Mouse (Mus musculus) kidney, embryonic 16.5 days (tissue): ENCODE results near the gene Pgam5. TPM values are rescaled to one million over a fixed set of nuclear protein-coding genes. Genes with fewer than 3 reads are reported as not detected.
A peak's percentile ranks its signal among the peaks of the same experiment; 100 is the strongest.

ENCODE experiments used
- ATAC-seq: fragments of 200-750 bp; cut with Nextera tagmentation; 2 replicates; pipeline ENCODE4 v1.8.0; 2017; ENCODE audit warnings: moderate TSS enrichment; ENCODE audit not compliant: low FRiP score, low TSS enrichment
- H3K27ac ChIP-seq: fragments of 300-500 bp; sonication (generic); 2 replicates; pipeline ENCODE4 v1.5.1; 2014; ENCODE audit warnings: low read length
- H3K27me3 ChIP-seq: fragments of 300-500 bp; sonication (generic); 2 replicates; pipeline ENCODE4 v1.6.1; 2014; ENCODE audit warnings: low read length, control low read depth, mixed read lengths; ENCODE audit not compliant: insufficient read depth
- H3K36me3 ChIP-seq: fragments of 300-500 bp; sonication (generic); 2 replicates; pipeline ENCODE4 v1.6.1; 2014; ENCODE audit warnings: low read length, control low read depth, mixed read lengths; ENCODE audit not compliant: insufficient read depth
- H3K4me1 ChIP-seq: fragments of 300-500 bp; sonication (generic); 2 replicates; pipeline ENCODE4 v1.6.1; 2014; ENCODE audit warnings: low read length, control low read depth, mixed read lengths; ENCODE audit not compliant: insufficient read depth
- H3K4me2 ChIP-seq: fragments of 300-500 bp; sonication (generic); replicated peaks from 2 replicates; pipeline ENCODE4 v1.6.1; 2014; ENCODE audit warnings: low read depth, low read length
- H3K4me3 ChIP-seq: fragments of 300-500 bp; sonication (generic); 2 replicates; pipeline ENCODE4 v1.5.1; 2014; ENCODE audit warnings: mild to moderate bottlenecking, low read length
- H3K9ac ChIP-seq: fragments of 300-500 bp; sonication (generic); replicated peaks from 2 replicates; pipeline ENCODE4 v1.6.1; 2014; ENCODE audit warnings: low read length
- H3K9me3 ChIP-seq: fragments of 300-500 bp; sonication (generic); 2 replicates; pipeline ENCODE4 v1.6.1; 2016; ENCODE audit warnings: low read length, control low read depth
- WGBS: fragments of 180-500 bp; shearing (Covaris S2); extraction: QIAGEN DNeasy Blood & Tissue Kit; methylation state at CpG from one replicate; pipeline ENCODE4 v1.1.7; 2014; 5-methylcytosine and 5-hydroxymethylcytosine counted together
- polyA plus RNA-seq: library from polyadenylated mRNA; unstranded; fragments of >200 nt; fragmentation: Nextera tagmentation; extraction: Ambion mirVana; gene quantifications from 2 replicates; pipeline ENCODE4 v1.2.1, GENCODE M21; 2015

Pgam5 gene
- polyA plus RNA-seq, 1 experiment from 2014 or later = 74.5 TPM

- no peaks in the 10 kb centered on the region for H3K27me3 ChIP-seq
- H3K4me2 ChIP-seq = peak overlapping the region; percentile 75; the same call in 1 of the 2 replicates
- ATAC-seq = no peak
Measured at GRCm38 (mm10) chr5:110232346-110232745, 37.4 kb downstream of the Pgam5 start.

DNA sequence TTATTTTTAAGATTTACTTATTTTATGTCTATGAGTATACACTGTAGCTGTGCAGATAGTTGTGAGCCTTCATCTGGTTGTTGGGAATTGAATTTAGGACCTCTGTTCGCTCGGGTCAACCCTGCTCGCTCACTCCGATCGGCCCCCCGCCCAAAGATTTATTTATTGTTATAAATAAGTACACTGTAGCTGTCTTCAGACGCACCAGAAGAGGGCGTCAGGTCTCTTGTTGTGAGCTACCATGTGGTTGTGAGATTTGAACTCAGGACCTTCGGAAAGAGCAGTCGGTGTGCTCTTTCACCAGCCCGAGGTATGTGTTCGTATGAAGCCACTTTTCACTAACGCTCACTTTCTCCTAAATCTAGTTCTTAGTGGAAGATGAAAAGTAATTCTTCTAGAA is 38.1 kb downstream of the Pgam5 start:
- H3K4me3 ChIP-seq = peak overlapping the region; percentile 90
- peaks cover 14% of the 10 kb centered on the region for H3K4me1 ChIP-seq
- 37% methylated on average over 13 of the region's 13 CpGs for WGBS
- no peaks in the 10 kb centered on the region for H3K9me3 ChIP-seq
- peak overlapping the region; percentile 75 for H3K4me2 ChIP-seq
- H3K9ac ChIP-seq = peak overlapping the region; percentile 98
- H3K27ac ChIP-seq = no peak overlapping the region
- H3K27me3 ChIP-seq = no peaks in the 10 kb centered on the region
- H3K36me3 ChIP-seq = peaks cover 17% of the 10 kb centered on the region; the same call in 1 of the 2 replicates
- ATAC-seq = no peak

More at GRCm38 (mm10) chr5:110232346-110232745, 37.4 kb downstream of the Pgam5 start:
- Histone ChIP-seq H3K4me3 (0 out of 2 replicates have a peak overlapping the region, but pooled peaks have one; percentile 90), H3K36me3 (peaks cover 17% of the 10 kb centered on the region; the same call in 1 of the 2 replicates), H3K9ac (0 out of 2 replicates have a peak overlapping the region, but pooled peaks have one; percentile 2), H3K4me1 (peaks cover 14% of the 10 kb centered on the region), H3K9me3 (no peaks in the 10 kb centered on the region), H3K27ac (no peak overlapping the region)
- WGBS = 81% methylated on average over 6 of the region's 6 CpGs

GRCm38 (mm10) chr5:110230780-110231461 is 38.8 kb downstream of the Pgam5 start, which contains the start of gene Ankle2:
Gene Ankle2, plus strand, starts transcription at chr5:110231004.
- H3K27ac ChIP-seq = peak within 1 kb of the TSS; percentile 97
- H3K4me3 ChIP-seq = peak within 1 kb of the TSS; percentile 90
- ATAC-seq = peak; percentile 98
- no peaks in the 10 kb centered on the region for H3K27me3 ChIP-seq
- H3K4me2 ChIP-seq = peak within 1 kb of the TSS; percentile 75
- peaks cover 11% of the 10 kb centered on the region; the same call in 1 of the 2 replicates for H3K36me3 ChIP-seq
- 0% methylated on average over 79 of the region's 81 CpGs for WGBS
- peak within 1 kb of the TSS; percentile 98 for H3K9ac ChIP-seq
- H3K9me3 ChIP-seq = no peaks in the 10 kb centered on the region
- H3K4me1 ChIP-seq = peaks cover 14% of the 10 kb centered on the region

DNA sequence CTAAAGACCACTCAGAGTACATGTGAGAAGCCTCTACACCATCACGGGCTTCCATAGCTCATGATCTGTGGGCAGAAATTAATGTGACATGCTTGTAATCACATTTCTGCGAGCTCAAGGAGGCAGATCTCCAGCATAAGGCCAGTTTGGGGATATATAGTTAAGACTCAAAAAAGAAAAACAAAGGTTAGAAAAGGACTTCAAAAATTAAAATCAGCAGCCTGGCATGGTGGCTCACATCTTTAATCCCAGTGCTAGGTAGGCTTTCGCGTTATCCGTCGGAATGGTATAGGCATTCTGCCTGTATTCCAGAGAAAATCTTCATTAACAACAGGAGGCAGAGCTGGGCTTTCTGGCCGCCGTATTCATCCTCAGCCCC is 39.3 kb downstream of the Pgam5 start:
- H3K4me3 ChIP-seq = peak overlapping the region; percentile 90
- 6% methylated on average over 8 of the region's 8 CpGs for WGBS
- peak overlapping the region; percentile 98 for H3K9ac ChIP-seq
- peak overlapping the region; percentile 97 for H3K27ac ChIP-seq
- no peaks in the 10 kb centered on the region for H3K27me3 ChIP-seq
- H3K4me2 ChIP-seq = peak overlapping the region; percentile 75
- H3K4me1 ChIP-seq = peaks cover 14% of the 10 kb centered on the region
- ATAC-seq = no peak
- no peaks in the 10 kb centered on the region for H3K9me3 ChIP-seq
- H3K36me3 ChIP-seq = peaks cover 11% of the 10 kb centered on the region; the same call in 1 of the 2 replicates

DNA sequence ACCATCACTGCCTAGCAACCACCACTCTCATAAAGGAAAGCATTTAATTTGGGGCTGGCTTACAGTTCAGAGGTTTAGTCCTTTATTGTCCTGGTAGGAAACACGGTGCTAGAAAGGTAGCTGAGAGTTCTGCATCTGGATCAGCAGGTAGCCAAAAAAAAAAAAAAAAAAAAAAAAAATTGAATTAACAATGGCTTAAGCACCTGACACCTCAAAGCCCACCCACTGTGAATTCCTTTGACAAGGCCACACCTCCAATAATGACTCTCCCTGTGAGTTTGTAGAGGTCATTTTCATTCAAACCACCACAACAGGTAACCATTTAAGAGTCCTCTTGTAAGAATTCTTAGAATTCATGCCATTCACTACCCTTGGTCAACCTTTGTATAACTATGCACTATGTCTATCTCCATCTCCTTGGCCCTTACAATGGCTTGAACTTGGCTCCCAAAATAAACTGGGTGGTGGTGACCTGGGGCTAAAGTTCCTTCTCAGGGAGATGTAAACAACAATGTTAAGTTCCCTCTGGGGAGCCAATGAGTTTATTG is 42.3 kb downstream of the Pgam5 start:
- H3K27me3 ChIP-seq = no peaks in the 10 kb centered on the region
- no peak overlapping the region for H3K4me2 ChIP-seq
- no peak overlapping the region for H3K27ac ChIP-seq
- peaks cover 18% of the 10 kb centered on the region for H3K36me3 ChIP-seq
- peaks cover 12% of the 10 kb centered on the region for H3K4me1 ChIP-seq
- ATAC-seq = no peak
- no peak overlapping the region for H3K4me3 ChIP-seq
- WGBS = 28% methylated on average over 1 of the region's 1 CpGs
- H3K9me3 ChIP-seq = no peaks in the 10 kb centered on the region
- H3K9ac ChIP-seq = no peak overlapping the region

- WGBS = 86% methylated on average over 3 of the region's 3 CpGs
- H3K9ac ChIP-seq = no peak overlapping the region
- H3K27me3 ChIP-seq = no peaks in the 10 kb centered on the region
- H3K4me1 ChIP-seq = peaks cover 3% of the 10 kb centered on the region
- no peak overlapping the region for H3K27ac ChIP-seq
- H3K4me2 ChIP-seq = no peak overlapping the region
- H3K4me3 ChIP-seq = no peak overlapping the region
- H3K9me3 ChIP-seq = no peaks in the 10 kb centered on the region
- H3K36me3 ChIP-seq = peaks cover 36% of the 10 kb centered on the region
- ATAC-seq = no peak
Measured at GRCm38 (mm10) chr5:110225056-110225455, 44.7 kb downstream of the Pgam5 start.

GRCm38 (mm10) chr5:110222757-110223156 is 47.0 kb downstream of the Pgam5 start:
- no peak overlapping the region for H3K27ac ChIP-seq

DNA sequence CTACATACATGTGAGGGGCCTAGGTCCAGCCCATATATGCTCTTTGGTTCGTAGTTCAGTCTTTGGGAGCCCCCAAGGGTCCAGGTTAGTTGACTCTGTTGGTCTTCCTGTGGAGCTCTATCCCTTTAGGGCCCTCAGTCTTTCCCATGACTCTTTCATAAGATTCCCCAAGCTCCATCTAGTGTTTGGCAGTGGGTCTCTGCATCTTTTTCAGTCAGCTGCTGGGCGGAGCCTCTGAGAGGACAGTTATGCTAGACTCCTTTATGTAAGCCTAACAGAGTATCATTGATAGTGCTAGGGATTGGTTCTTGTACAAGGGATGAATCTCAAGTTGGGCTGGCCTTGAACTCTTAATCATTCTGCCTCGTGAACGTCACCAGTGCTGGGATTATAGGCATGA is 49.4 kb downstream of the Pgam5 start:
- WGBS = 95% methylated on average over 4 of the region's 4 CpGs
- no peak for ATAC-seq
- no peak overlapping the region for H3K4me3 ChIP-seq

More at GRCm38 (mm10) chr5:110222757-110223156, 47.0 kb downstream of the Pgam5 start:
- no peaks in the 10 kb centered on the region for H3K9me3 ChIP-seq
- ATAC-seq = no peak
- H3K4me3 ChIP-seq = no peak overlapping the region
- no peak overlapping the region for H3K4me2 ChIP-seq
- H3K27me3 ChIP-seq = no peaks in the 10 kb centered on the region
- no peaks in the 10 kb centered on the region for H3K4me1 ChIP-seq
- peaks cover 52% of the 10 kb centered on the region for H3K36me3 ChIP-seq
- 88% methylated on average over 6 of the region's 6 CpGs for WGBS
- H3K9ac ChIP-seq = no peak overlapping the region

DNA sequence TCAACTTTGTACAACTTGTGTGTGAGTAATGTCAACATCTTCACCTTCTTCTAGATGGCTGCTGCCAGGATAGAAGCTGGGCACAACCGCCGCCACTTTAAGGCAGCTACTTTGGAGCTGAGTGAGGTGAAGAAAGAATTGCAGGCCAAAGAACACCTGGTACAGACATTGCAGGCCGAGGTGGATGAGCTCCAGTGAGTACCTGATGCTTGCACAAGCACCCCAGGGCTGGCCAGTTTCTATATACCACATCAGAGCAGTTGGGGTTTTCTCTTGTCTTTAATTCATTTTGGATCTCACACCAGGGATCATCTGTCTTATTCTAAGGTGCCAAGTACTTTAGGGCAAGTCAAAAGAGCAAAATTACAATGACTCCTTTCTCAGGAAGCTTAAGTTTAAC is 52.9 kb downstream of the Pgam5 start:
- no peak overlapping the region for H3K9ac ChIP-seq
- H3K4me2 ChIP-seq = no peak overlapping the region
- WGBS = 91% methylated on average over 3 of the region's 3 CpGs
- peaks cover 67% of the 10 kb centered on the region for H3K36me3 ChIP-seq
- H3K4me1 ChIP-seq = no peaks in the 10 kb centered on the region
- no peaks in the 10 kb centered on the region for H3K27me3 ChIP-seq
- no peak overlapping the region for H3K27ac ChIP-seq
- ATAC-seq = no peak
- no peak overlapping the region for H3K4me3 ChIP-seq
- H3K9me3 ChIP-seq = no peaks in the 10 kb centered on the region

More for the DNA sequence above, 49.4 kb downstream of the Pgam5 start:
- Histone ChIP-seq H3K27me3 (no peaks in the 10 kb centered on the region), H3K4me2 (no peak overlapping the region), H3K36me3 (peaks cover 59% of the 10 kb centered on the region), H3K27ac (no peak overlapping the region), H3K9ac (no peak overlapping the region), H3K9me3 (no peaks in the 10 kb centered on the region), H3K4me1 (no peaks in the 10 kb centered on the region)

- peaks cover 74% of the 10 kb centered on the region for H3K36me3 ChIP-seq
- H3K9ac ChIP-seq = no peak overlapping the region
- no peaks in the 10 kb centered on the region for H3K4me1 ChIP-seq
- no peak overlapping the region for H3K27ac ChIP-seq
- no peak overlapping the region for H3K4me2 ChIP-seq
- ATAC-seq = no peak
- no peaks in the 10 kb centered on the region for H3K27me3 ChIP-seq
- H3K4me3 ChIP-seq = no peak overlapping the region
- H3K9me3 ChIP-seq = no peaks in the 10 kb centered on the region
- WGBS = 87% methylated on average over 2 of the region's 2 CpGs
Measured at GRCm38 (mm10) chr5:110211312-110211711, 58.4 kb downstream of the Pgam5 start.
